Mouse (Mus musculus) fibroblast of lung, adult 2 months (primary cell): Measurements from ENCODE around the gene Zfp110.
"Not testable (repeated sequence)": the region's sequence is repeated elsewhere in the genome, so short reads cannot be mapped to it uniquely, and the experiment has no call there.

ENCODE experiments used
- DNase-seq: peaks from one replicate; pipeline ENCODE4 v3.0.0-alpha.2; 2011; ENCODE audit warnings: low read depth

The Zfp110 gene

GRCm38 (mm10) chr7:12834162-12835120 lies at the start of gene Zfp110:
Zfp110 (plus strand) TSS chr7:12834761.
- DNase-seq, result peak; percentile 84

GRCm38 (mm10) chr7:12787333-12787732 lies 47.2 kb upstream of the Zfp110 start:
- no peak for DNase-seq

GRCm38 (mm10) chr7:12788025-12788424 lies 46.5 kb upstream of the Zfp110 start:
- no peak for DNase-seq

GRCm38 (mm10) chr7:12792624-12793023 lies 41.9 kb upstream of the Zfp110 start:
- DNase-seq, result not testable (repeated sequence)

- DNase-seq, result no peak
Observed at GRCm38 (mm10) chr7:12797971-12798370, 36.6 kb upstream of the Zfp110 start.

- DNase-seq, result no peak
Observed at GRCm38 (mm10) chr7:12799554-12799953, 35.0 kb upstream of the Zfp110 start.

GRCm38 (mm10) chr7:12802866-12803726 lies 31.5 kb upstream of the Zfp110 start, which contains the start of gene Zscan18:
Zscan18 (minus strand) TSS chr7:12803635.
- DNase-seq, result no peak

- no peak for DNase-seq
Observed at GRCm38 (mm10) chr7:12803727-12804071, 30.9 kb upstream of the Zfp110 start.

- DNase-seq, result no peak
Observed at GRCm38 (mm10) chr7:12815566-12815965, 19.0 kb upstream of the Zfp110 start.

- peak; percentile 63 for DNase-seq
Observed at GRCm38 (mm10) chr7:12818521-12819295, 15.9 kb upstream of the Zfp110 start, which contains the start of gene Zfp329. Zfp329 (minus strand) TSS chr7:12818858.

- peak; percentile 8 for DNase-seq
Observed at GRCm38 (mm10) chr7:12835193-12835671, 671 bp downstream of the Zfp110 start.

- no peak for DNase-seq
Observed at GRCm38 (mm10) chr7:12835779-12836178, 1.2 kb downstream of the Zfp110 start.

GRCm38 (mm10) chr7:12874301-12874700 lies 39.7 kb downstream of the Zfp110 start:
- peak; percentile 16 for DNase-seq

GRCm38 (mm10) chr7:12880036-12880435 lies 45.5 kb downstream of the Zfp110 start:
- DNase-seq, result no peak

GRCm38 (mm10) chr7:12880497-12880896 lies 45.9 kb downstream of the Zfp110 start:
- DNase-seq, result not testable (repeated sequence)

- DNase-seq, result peak; percentile 88
Observed at GRCm38 (mm10) chr7:12880911-12881660, 46.5 kb downstream of the Zfp110 start, which contains the start of gene Zfp128. Zfp128 (plus strand) TSS chr7:12881177.

- no peak for DNase-seq
Observed at GRCm38 (mm10) chr7:12886563-12887266, 52.2 kb downstream of the Zfp110 start.

- no peak for DNase-seq
Observed at GRCm38 (mm10) chr7:12887585-12887984, 53.0 kb downstream of the Zfp110 start.

GRCm38 (mm10) chr7:12890928-12891327 lies 56.4 kb downstream of the Zfp110 start:
- no peak for DNase-seq

- no peak for DNase-seq
Observed at GRCm38 (mm10) chr7:12891334-12891733, 56.8 kb downstream of the Zfp110 start.
